In genomic region chr2:163787086-163787485, GRCm38 (mm10) we compare ENCODE assay signal across 26 mouse cellular contexts. TPM values are rescaled to one million over a fixed set of nuclear protein-coding genes. Genes with fewer than 3 reads are reported as not detected.
"Had no signal": no experiment of that assay in that cellular context is flagged by ENCODE, and none has a peak within 500 bp of the region (broad histone marks: within the 10 kb centered on the region; RNA-seq: fewer than 3 reads in every experiment).

No protein-coding gene starts in this region.

- H3K4me2 ChIP-seq: limb, embryonic 12.5 days; limb, embryonic 13.5 days; limb, embryonic 15.5 days; liver, embryonic 11.5 days; liver, embryonic 12.5 days; liver, embryonic 13.5 days; liver, embryonic 15.5 days; lung, embryonic 14.5 days; lung, embryonic 15.5 days; midbrain, embryonic 11.5 days; midbrain, embryonic 12.5 days; midbrain, embryonic 13.5 days; midbrain, embryonic 15.5 days; neural tube, embryonic 12.5 days; neural tube, embryonic 13.5 days had no signal

- H3K27ac ChIP-seq: limb, embryonic 10.5 days; limb, embryonic 12.5 days; limb, embryonic 13.5 days; limb, embryonic 15.5 days; liver, embryonic 12.5 days; liver, embryonic 13.5 days; liver, embryonic 14.5 days; liver, embryonic 15.5 days; lung, embryonic 15.5 days; macrophage; midbrain, embryonic 10.5 days; midbrain, embryonic 12.5 days; midbrain, embryonic 13.5 days; midbrain, embryonic 15.5 days; neural tube, embryonic 12.5 days; neural tube, embryonic 13.5 days had no signal

- DNase-seq: lung, adult 2 months had no signal

- H3K4me3 ChIP-seq: limb, embryonic 10.5 days; limb, embryonic 12.5 days; limb, embryonic 13.5 days; limb, embryonic 15.5 days; liver, embryonic 12.5 days; liver, embryonic 13.5 days; liver, embryonic 15.5 days; lung, embryonic 15.5 days; megakaryocyte, embryonic 14.5 days; midbrain, embryonic 10.5 days; midbrain, embryonic 12.5 days; midbrain, embryonic 13.5 days; midbrain, embryonic 15.5 days; neural tube, embryonic 12.5 days; neural tube, embryonic 13.5 days had no signal

- H3K36me3 ChIP-seq: limb, embryonic 10.5 days; limb, embryonic 12.5 days; limb, embryonic 13.5 days; limb, embryonic 15.5 days; liver, embryonic 12.5 days; liver, embryonic 13.5 days; liver, embryonic 15.5 days; lung, embryonic 15.5 days; midbrain, embryonic 10.5 days; midbrain, embryonic 12.5 days; midbrain, embryonic 13.5 days; midbrain, embryonic 15.5 days; neural tube, embryonic 12.5 days; neural tube, embryonic 13.5 days had no signal

- H3K9me3 ChIP-seq: limb, embryonic 10.5 days; limb, embryonic 12.5 days; limb, embryonic 13.5 days; limb, embryonic 15.5 days; liver, embryonic 12.5 days; liver, embryonic 13.5 days; liver, embryonic 15.5 days; lung, embryonic 15.5 days; midbrain, embryonic 10.5 days; midbrain, embryonic 12.5 days; midbrain, embryonic 13.5 days; midbrain, embryonic 15.5 days; neural tube, embryonic 12.5 days; neural tube, embryonic 13.5 days had no signal

- ATAC-seq: midbrain, embryonic 16.5 days had no signal

- H3K27me3 ChIP-seq: limb, embryonic 12.5 days; limb, embryonic 13.5 days; limb, embryonic 15.5 days; liver, embryonic 13.5 days; lung, embryonic 15.5 days; midbrain, embryonic 13.5 days; midbrain, embryonic 15.5 days; neural tube, embryonic 12.5 days; neural tube, embryonic 13.5 days had no signal

- H3K9ac ChIP-seq: limb, embryonic 12.5 days; limb, embryonic 13.5 days; limb, embryonic 15.5 days; liver, embryonic 12.5 days; liver, embryonic 13.5 days; liver, embryonic 14.5 days; liver, embryonic 15.5 days; liver, postnatal 0 days; lung, embryonic 14.5 days; lung, embryonic 15.5 days; midbrain, embryonic 12.5 days; midbrain, embryonic 13.5 days; midbrain, embryonic 15.5 days; neural tube, embryonic 12.5 days; neural tube, embryonic 13.5 days had no signal

- H3K4me1 ChIP-seq: limb, embryonic 10.5 days; limb, embryonic 12.5 days; limb, embryonic 13.5 days; limb, embryonic 15.5 days; liver, embryonic 12.5 days; liver, embryonic 13.5 days; liver, embryonic 15.5 days; lung, embryonic 15.5 days; midbrain, embryonic 10.5 days; midbrain, embryonic 12.5 days; midbrain, embryonic 13.5 days; midbrain, embryonic 15.5 days; neural tube, embryonic 12.5 days; neural tube, embryonic 13.5 days had no signal

RNA-seq across cellular contexts. Expression of gene Ccn5, which starts 33.6 kb away (rescaled TPM):
- total RNA-seq: left cerebral cortex, postnatal 25 days; megakaryocyte-erythroid progenitor cell, adult 5-6 weeks; monocyte, adult 5-6 weeks had no signal
- polyA plus RNA-seq: liver, embryonic 11.5 days; macrophage had no signal
